Mouse (Mus musculus) heart, adult 2 months (tissue): ENCODE results near the gene Mobp. TPM values are rescaled to one million over a fixed set of nuclear protein-coding genes. Genes with fewer than 3 reads are reported as not detected.

Experiments used
- DNase-seq, 2 experiments: peaks; one replicate each; pipeline ENCODE4 v3.0.0; 2021
- H3K27ac ChIP-seq: fragments of 200-600 bp; 2 replicates; pipeline ENCODE4 v1.8.1; 2022
- H3K27me3 ChIP-seq: fragments of 200-500 bp; 2 replicates; pipeline ENCODE4 v1.6.1; 2012; ENCODE audit warnings: mild to moderate bottlenecking, low read length, inconsistent platforms, mixed read lengths; ENCODE audit not compliant: control insufficient read depth, insufficient read depth
- H3K36me3 ChIP-seq: fragments of 200-500 bp; 2 replicates; pipeline ENCODE4 v1.6.1; 2012; ENCODE audit warnings: low read length, inconsistent platforms; ENCODE audit not compliant: control insufficient read depth, insufficient read depth
- H3K4me1 ChIP-seq: fragments of 200-500 bp; 2 replicates; pipeline ENCODE4 v1.6.1; 2011; ENCODE audit warnings: low read length; ENCODE audit not compliant: control insufficient read depth, insufficient read depth
- H3K4me3 ChIP-seq: fragments of 200-600 bp; 2 replicates; pipeline ENCODE4 v1.8.1; 2022
- H3K79me2 ChIP-seq: fragments of 200-500 bp; replicated peaks from 2 replicates; pipeline ENCODE4 v1.6.1; 2012; ENCODE audit warnings: mild to moderate bottlenecking, inconsistent platforms, low read length, moderate library complexity, mixed read lengths; ENCODE audit not compliant: control insufficient read depth, insufficient read depth
- H3K9ac ChIP-seq: fragments of 200-500 bp; 2 replicates; pipeline ENCODE4 v1.6.1; 2012; ENCODE audit warnings: low read depth, mild to moderate bottlenecking, control low read depth, inconsistent platforms, low read length, mixed read lengths
- CTCF ChIP-seq: fragments of 200-600 bp; IDR thresholded peaks from 2 replicates; pipeline ENCODE4 v1.8.1; 2022; ENCODE audit warnings: antibody characterized with exemption, mild to moderate bottlenecking, moderate library complexity
- EP300 ChIP-seq: fragments of 200-500 bp; IDR thresholded peaks from 2 replicates; pipeline ENCODE4 v1.6.1; 2011; ENCODE audit warnings: low read depth, low read length, control low read depth; ENCODE audit not compliant: insufficient read depth
- POLR2A ChIP-seq: fragments of 200-500 bp; IDR thresholded peaks from 2 replicates; pipeline ENCODE4 v1.6.1; 2011; ENCODE audit warnings: mild to moderate bottlenecking, low read depth, low read length, control low read depth; ENCODE audit not compliant: insufficient read depth
- WGBS: fragments of 180-500 bp; shearing (Covaris S2); methylation state at CpG from one replicate; pipeline ENCODE4 v1.1.7; 2018; 5-methylcytosine and 5-hydroxymethylcytosine counted together
- intact Hi-C: fragments of 180-260 bp; cut with DNase I; formaldehyde crosslinking; loops from one replicate; pipeline ENCODE4 v1.15.1; 2025
- polyA plus RNA-seq: library from polyadenylated mRNA; depleted of rRNA; stranded (reverse); fragments of >200 nt; gene quantifications from 2 replicates; pipeline ENCODE4 v1.2.3, GENCODE M21; 2012
- total RNA-seq, 2 experiments: library from RNA; stranded (reverse); gene quantifications; 2 replicates each; pipeline ENCODE4 v1.2.3; 2021

Gene Mobp
- total and polyA plus RNA-seq, 3 experiments = not detected

GRCm38 (mm10) chr9:120191362-120192098 lies 42.0 kb downstream of the Mobp start:
- Histone ChIP-seq H3K9ac (no peak overlapping the region), H3K4me1 (no peaks in the 10 kb centered on the region), H3K36me3 (no peaks in the 10 kb centered on the region), H3K4me3 (no peak overlapping the region), H3K27me3 (no peaks in the 10 kb centered on the region), H3K27ac (no peak overlapping the region), H3K79me2 (no peaks in the 10 kb centered on the region)
- peak; percentile 68 to 85 for DNase-seq
- intact Hi-C loops = loop anchor here (1.0 to 5.0 kb wide), 3 partner anchors 111 to 234 kb away; partner anchors contain the start of gene Myrip
- 26% methylated on average over 21 of the region's 21 CpGs for WGBS
- TF ChIP-seq EP300 (0 out of 2 replicates have a peak, but pooled peaks have one; percentile 20), POLR2A (no peak), CTCF (peak; percentile 75)

GRCm38 (mm10) chr9:120192742-120193141 lies 43.2 kb downstream of the Mobp start:
- Histone ChIP-seq H3K27ac (no peak overlapping the region), H3K36me3 (no peaks in the 10 kb centered on the region), H3K4me1 (no peaks in the 10 kb centered on the region), H3K79me2 (no peaks in the 10 kb centered on the region), H3K9ac (no peak overlapping the region), H3K27me3 (no peaks in the 10 kb centered on the region), H3K4me3 (no peak overlapping the region)
- no peak for DNase-seq
- WGBS = 68% methylated on average over 7 of the region's 7 CpGs
- intact Hi-C loops = loop anchor here (5.0 kb wide), 1 partner anchor 110 kb away; the partner anchor contains the start of gene Myrip
- TF ChIP-seq CTCF (no peak), EP300 (no peak), POLR2A (no peak)

GRCm38 (mm10) chr9:120200873-120201272 lies 51.4 kb downstream of the Mobp start:
- WGBS = 42% methylated on average over 4 of the region's 4 CpGs
- no peak overlapping the region for H3K27ac ChIP-seq
- DNase-seq = no peak
- TF ChIP-seq POLR2A (no peak), CTCF (no peak), EP300 (no peak)
- no peaks in the 10 kb centered on the region for H3K4me1 ChIP-seq
- H3K9ac ChIP-seq = no peak overlapping the region
- H3K4me3 ChIP-seq = no peak overlapping the region
- no peaks in the 10 kb centered on the region for H3K27me3 ChIP-seq
- no peaks in the 10 kb centered on the region for H3K36me3 ChIP-seq
- no peaks in the 10 kb centered on the region for H3K79me2 ChIP-seq
- intact Hi-C loops = no loop called here

- H3K27me3 ChIP-seq = no peaks in the 10 kb centered on the region
- peak in 1 of 2 experiments; percentile 18 for DNase-seq
- no peaks in the 10 kb centered on the region for H3K36me3 ChIP-seq
- no peaks in the 10 kb centered on the region for H3K79me2 ChIP-seq
- H3K27ac ChIP-seq = no peak overlapping the region
- no peak overlapping the region for H3K4me3 ChIP-seq
- 57% methylated on average over 7 of the region's 7 CpGs for WGBS
- intact Hi-C loops = no loop called here
- no peak overlapping the region for H3K9ac ChIP-seq
- no peaks in the 10 kb centered on the region for H3K4me1 ChIP-seq
- no peak for TF ChIP-seq POLR2A
- 0 out of 2 replicates have a peak, but pooled peaks have one; percentile 56 for TF ChIP-seq EP300
- no peak for TF ChIP-seq CTCF
Measured at GRCm38 (mm10) chr9:120201743-120202142, 52.2 kb downstream of the Mobp start.

- H3K27ac ChIP-seq = no peak overlapping the region
- H3K36me3 ChIP-seq = no peaks in the 10 kb centered on the region
- no peak overlapping the region for H3K4me3 ChIP-seq
- TF ChIP-seq EP300 (no peak), POLR2A (no peak), CTCF (peak; percentile 75)
- no peaks in the 10 kb centered on the region for H3K79me2 ChIP-seq
- WGBS = 31% methylated on average over 12 of the region's 12 CpGs
- intact Hi-C loops = no loop called here
- no peaks in the 10 kb centered on the region for H3K4me1 ChIP-seq
- no peaks in the 10 kb centered on the region for H3K27me3 ChIP-seq
- no peak for DNase-seq
- H3K9ac ChIP-seq = no peak overlapping the region
Measured at GRCm38 (mm10) chr9:120202683-120203082, 53.2 kb downstream of the Mobp start.

- Histone ChIP-seq H3K36me3 (no peaks in the 10 kb centered on the region), H3K27ac (no peak overlapping the region), H3K9ac (no peak overlapping the region), H3K79me2 (no peaks in the 10 kb centered on the region), H3K27me3 (no peaks in the 10 kb centered on the region), H3K4me1 (no peaks in the 10 kb centered on the region), H3K4me3 (no peak overlapping the region)
- WGBS = 78% methylated on average over 10 of the region's 10 CpGs
- intact Hi-C loops = no loop called here
- no peak for TF ChIP-seq EP300
- TF ChIP-seq POLR2A = no peak
- DNase-seq = no peak
Measured at GRCm38 (mm10) chr9:120203936-120204335, 54.4 kb downstream of the Mobp start.
